Mouse (Mus musculus) liver, embryonic 14.5 days (tissue): ENCODE measurements at regions not wholly inside any gene's neighbourhood (a gene's known extent, or its start where the extent isn't known, plus 50 kb on each side); places are given as distances from the start of the nearest gene placed in this dataset.
A peak's percentile ranks its signal among the peaks of the same experiment; 100 is the strongest.
"Not testable (repeated sequence)": the region's sequence is repeated elsewhere in the genome, so short reads cannot be mapped to it uniquely, and the experiment has no call there.

Source experiments
- ATAC-seq: fragments of 200-750 bp; cut with Nextera tagmentation; 2 replicates; pipeline ENCODE4 v1.8.0; 2017; ENCODE audit warnings: moderate number of reproducible peaks, mild to moderate bottlenecking, moderate library complexity; ENCODE audit not compliant: insufficient read depth
- DNase-seq, 3 experiments: peaks; one replicate each; pipeline ENCODE4 v3.0.0-alpha.2; 2012 to 2013; ENCODE audit warnings: low read depth in 3 of 3, low spot score in 3 of 3
- H3K27ac ChIP-seq: fragments of 300-500 bp; sonication (generic); 2 replicates; pipeline ENCODE4 v1.5.1; 2014; ENCODE audit warnings: moderate library complexity, mild to moderate bottlenecking, control low read depth, inconsistent platforms
- H3K27me3 ChIP-seq: fragments of 300-500 bp; sonication (generic); 2 replicates; pipeline ENCODE4 v1.6.1; 2014; ENCODE audit warnings: mild to moderate bottlenecking, low read length, moderate library complexity; ENCODE audit not compliant: control insufficient read depth, insufficient read depth
- H3K36me3 ChIP-seq: fragments of 300-500 bp; sonication (generic); replicated peaks from 2 replicates; pipeline ENCODE4 v1.6.1; 2014; ENCODE audit warnings: low read depth; ENCODE audit not compliant: control insufficient read depth, insufficient read depth
- H3K4me1 ChIP-seq, 2 experiments: fragments of 200-500 bp in 1 of 2; fragments of 300-500 bp in 1 of 2; sonication (generic) in 1 of 2; replicated peaks; 2 replicates each; pipeline ENCODE4 v1.6.1; 2012 to 2014; ENCODE audit warnings: antibody characterized with exemption in 1 of 2, inconsistent platforms in 1 of 2, low read length in 1 of 2; ENCODE audit not compliant: control insufficient read depth in 2 of 2, insufficient read depth in 2 of 2
- H3K4me2 ChIP-seq: fragments of 300-500 bp; sonication (generic); 2 replicates; pipeline ENCODE4 v1.6.1; 2014; ENCODE audit warnings: low read depth, mild to moderate bottlenecking, control low read depth, moderate library complexity
- H3K4me3 ChIP-seq, 2 experiments: fragments of 200-500 bp in 1 of 2; fragments of 300-500 bp in 1 of 2; sonication (generic) in 1 of 2; 2 replicates each; pipeline ENCODE4 v1.5.1; 2012 to 2014; ENCODE audit warnings: low read depth in 2 of 2, low read length in 2 of 2, mild to moderate bottlenecking in 2 of 2, control low read depth in 1 of 2, inconsistent platforms in 1 of 2, moderate library complexity in 1 of 2; ENCODE audit not compliant: insufficient read depth in 1 of 2
- H3K9ac ChIP-seq: fragments of 300-500 bp; sonication (generic); replicated peaks from 2 replicates; pipeline ENCODE4 v1.6.1; 2014; ENCODE audit warnings: mild to moderate bottlenecking, control low read depth, moderate library complexity
- H3K9me3 ChIP-seq: fragments of 300-500 bp; sonication (generic); 2 replicates; pipeline ENCODE4 v1.6.1; 2016; ENCODE audit warnings: low read length, mixed read lengths; ENCODE audit not compliant: control insufficient read depth
- CTCF ChIP-seq: IDR thresholded peaks from 2 replicates; pipeline ENCODE4 v1.5.1; 2016; ENCODE audit warnings: antibody characterized with exemption, low read depth, control low read depth
- EP300 ChIP-seq: IDR thresholded peaks from 2 replicates; pipeline ENCODE4 v1.6.1; 2016; ENCODE audit warnings: antibody characterized with exemption, low read depth
- WGBS: fragments of 180-500 bp; shearing (Covaris S2); extraction: QIAGEN DNeasy Blood & Tissue Kit; methylation state at CpG from one replicate; pipeline ENCODE4 v1.1.7; 2014; ENCODE audit not compliant: insufficient replicate concordance; 5-methylcytosine and 5-hydroxymethylcytosine counted together

- no peak overlapping the region for H3K27ac ChIP-seq
- no peak for DNase-seq
- peaks cover 11% of the 10 kb centered on the region for H3K27me3 ChIP-seq
- 6% methylated on average over 7 of the region's 7 CpGs for WGBS
- H3K4me1 ChIP-seq = no peaks in the 10 kb centered on the region
- no peak overlapping the region for H3K4me2 ChIP-seq
- H3K4me3 ChIP-seq = no peak overlapping the region
- no peaks in the 10 kb centered on the region for H3K9me3 ChIP-seq
- H3K36me3 ChIP-seq = no peaks in the 10 kb centered on the region
- H3K9ac ChIP-seq = no peak overlapping the region
- no peak for ATAC-seq
- TF ChIP-seq EP300 (no peak), CTCF (no peak)
Observed at GRCm38 (mm10) chr11:94874155-94874561, 61.9 kb upstream of the Col1a1 start.

- Histone ChIP-seq H3K4me1 (no peaks in the 10 kb centered on the region), H3K36me3 (no peaks in the 10 kb centered on the region), H3K9me3 (no peaks in the 10 kb centered on the region), H3K4me2 (no peak overlapping the region), H3K27me3 (peaks cover 11% of the 10 kb centered on the region), H3K4me3 (no peak overlapping the region), H3K27ac (no peak overlapping the region), H3K9ac (no peak overlapping the region)
- TF ChIP-seq EP300 (no peak), CTCF (no peak)
- no peak for DNase-seq
- WGBS = 8% methylated on average over 6 of the region's 7 CpGs
- no peak for ATAC-seq
Observed at GRCm38 (mm10) chr11:94873693-94874092, 62.3 kb upstream of the Col1a1 start.

GRCm38 (mm10) chr11:94872921-94873320 lies 63.1 kb upstream of the Col1a1 start:
- 3% methylated on average over 19 of the region's 19 CpGs for WGBS
- Histone ChIP-seq H3K4me2 (no peak overlapping the region), H3K4me3 (no peak overlapping the region), H3K27ac (no peak overlapping the region), H3K9me3 (no peaks in the 10 kb centered on the region), H3K4me1 (no peaks in the 10 kb centered on the region), H3K9ac (no peak overlapping the region), H3K27me3 (peaks cover 11% of the 10 kb centered on the region), H3K36me3 (no peaks in the 10 kb centered on the region)
- ATAC-seq (no peak), DNase-seq (no peak)
- no peak for TF ChIP-seq CTCF
- TF ChIP-seq EP300 = no peak

GRCm38 (mm10) chr11:94870341-94870740 lies 65.7 kb upstream of the Col1a1 start:
- Histone ChIP-seq H3K9me3 (no peaks in the 10 kb centered on the region), H3K27ac (no peak overlapping the region), H3K4me3 (no peak overlapping the region), H3K27me3 (peaks cover 11% of the 10 kb centered on the region), H3K4me2 (no peak overlapping the region), H3K36me3 (no peaks in the 10 kb centered on the region), H3K4me1 (no peaks in the 10 kb centered on the region), H3K9ac (no peak overlapping the region)
- peak; percentile 78 for TF ChIP-seq CTCF
- no peak for TF ChIP-seq EP300
- DNase-seq (peak in 1 of 3 experiments; percentile 11), ATAC-seq (no peak)
- 0% methylated on average over 1 of the region's 1 CpGs for WGBS

GRCm38 (mm10) chr11:94869866-94870265 lies 66.2 kb upstream of the Col1a1 start:
- H3K36me3 ChIP-seq, H3K9ac ChIP-seq, DNase-seq, H3K27ac ChIP-seq, H3K4me2 ChIP-seq, H3K9me3 ChIP-seq, H3K4me1 ChIP-seq, ATAC-seq, H3K4me3 ChIP-seq: not testable (repeated sequence)
- 8% methylated on average over 4 of the region's 4 CpGs for WGBS
- TF ChIP-seq CTCF = peak; percentile 28; the same call in 1 of the 2 replicates
- peaks cover 11% of the 10 kb centered on the region for H3K27me3 ChIP-seq
